Mouse (Mus musculus) limb, embryonic 15.5 days (tissue): ENCODE results near the gene Phkb. TPM values are rescaled to one million over a fixed set of nuclear protein-coding genes. Genes with fewer than 3 reads are reported as not detected.

Experiments used
- ATAC-seq: fragments of 200-750 bp; cut with Nextera tagmentation; 2 replicates; pipeline ENCODE4 v1.8.0; 2017; ENCODE audit warnings: low read depth, moderate TSS enrichment; ENCODE audit not compliant: insufficient number of reproducible peaks, low FRiP score, low TSS enrichment
- H3K27ac ChIP-seq: fragments of 300-500 bp; sonication (generic); 2 replicates; pipeline ENCODE4 v1.5.1; 2015; ENCODE audit warnings: moderate library complexity, mild to moderate bottlenecking, inconsistent platforms
- H3K27me3 ChIP-seq: fragments of 300-500 bp; sonication (generic); 2 replicates; pipeline ENCODE4 v1.6.1; 2015; ENCODE audit warnings: inconsistent platforms
- H3K36me3 ChIP-seq: fragments of 300-500 bp; sonication (generic); 2 replicates; pipeline ENCODE4 v1.6.1; 2015; ENCODE audit warnings: inconsistent platforms
- H3K4me1 ChIP-seq: fragments of 300-500 bp; sonication (generic); 2 replicates; pipeline ENCODE4 v1.6.1; 2015; ENCODE audit warnings: inconsistent platforms
- H3K4me2 ChIP-seq: fragments of 300-500 bp; sonication (generic); 2 replicates; pipeline ENCODE4 v1.6.1; 2015; ENCODE audit warnings: mild to moderate bottlenecking, inconsistent platforms
- H3K4me3 ChIP-seq: fragments of 300-500 bp; sonication (generic); 2 replicates; pipeline ENCODE4 v1.5.1; 2015; ENCODE audit warnings: mild to moderate bottlenecking, inconsistent platforms
- H3K9ac ChIP-seq: fragments of 300-500 bp; sonication (generic); 2 replicates; pipeline ENCODE4 v1.6.1; 2015; ENCODE audit warnings: inconsistent platforms
- H3K9me3 ChIP-seq: fragments of 300-500 bp; sonication (generic); 2 replicates; pipeline ENCODE4 v1.6.1; 2016; ENCODE audit warnings: inconsistent platforms
- WGBS: fragments of 180-500 bp; shearing (Covaris S2); methylation state at CpG from one replicate; pipeline ENCODE4 v1.1.7; 2015; 5-methylcytosine and 5-hydroxymethylcytosine counted together
- polyA plus RNA-seq: library from polyadenylated mRNA; unstranded; fragments of >200 nt; fragmentation: Nextera tagmentation; extraction: Ambion mirVana; gene quantifications from 2 replicates; pipeline ENCODE4 v1.2.1, GENCODE M21; 2015

Gene Phkb
- polyA plus RNA-seq, 1 experiment from 2014 or later: 50.1 TPM

GRCm38 (mm10) chr8:85862381-85862780 is 21.6 kb downstream of the Phkb start:
- Histone ChIP-seq H3K9ac (no peak overlapping the region), H3K9me3 (no peaks in the 10 kb centered on the region), H3K27ac (no peak overlapping the region), H3K4me3 (no peak overlapping the region), H3K36me3 (no peaks in the 10 kb centered on the region), H3K27me3 (no peaks in the 10 kb centered on the region), H3K4me2 (no peak overlapping the region), H3K4me1 (no peaks in the 10 kb centered on the region)
- no peak for ATAC-seq
- 78% methylated on average over 1 of the region's 1 CpGs for WGBS

- H3K9ac ChIP-seq: no peak overlapping the region
- H3K4me1 ChIP-seq: peaks cover 10% of the 10 kb centered on the region
- 42% methylated on average over 2 of the region's 2 CpGs for whole genome bisulfite sequencing
- no peak overlapping the region for H3K4me3 ChIP-seq
- peak overlapping the region; percentile 71 for H3K27ac ChIP-seq
- ATAC-seq: no peak
- no peaks in the 10 kb centered on the region for H3K36me3 ChIP-seq
- no peaks in the 10 kb centered on the region for H3K27me3 ChIP-seq
- H3K4me2 ChIP-seq: no peak overlapping the region
- H3K9me3 ChIP-seq: no peaks in the 10 kb centered on the region
Measured at GRCm38 (mm10) chr8:85871660-85872059, 30.9 kb downstream of the Phkb start.

- H3K9ac ChIP-seq: no peak overlapping the region
- H3K36me3 ChIP-seq: peaks cover 16% of the 10 kb centered on the region; the same call in 1 of the 2 replicates
- no peaks in the 10 kb centered on the region for H3K9me3 ChIP-seq
- H3K4me2 ChIP-seq: no peak overlapping the region
- no peak for ATAC-seq
- no peak overlapping the region for H3K4me3 ChIP-seq
- H3K27me3 ChIP-seq: no peaks in the 10 kb centered on the region
- no peaks in the 10 kb centered on the region for H3K4me1 ChIP-seq
- no peak overlapping the region for H3K27ac ChIP-seq
- WGBS: 88% methylated on average over 8 of the region's 8 CpGs
Measured at GRCm38 (mm10) chr8:85877976-85878375, 37.2 kb downstream of the Phkb start.

GRCm38 (mm10) chr8:85879624-85880023 is 38.9 kb downstream of the Phkb start:
- H3K4me2 ChIP-seq: no peak overlapping the region
- no peaks in the 10 kb centered on the region for H3K27me3 ChIP-seq
- H3K9me3 ChIP-seq: no peaks in the 10 kb centered on the region
- no peak overlapping the region for H3K9ac ChIP-seq
- ATAC-seq: no peak
- peaks cover 16% of the 10 kb centered on the region for H3K36me3 ChIP-seq
- 93% methylated on average over 7 of the region's 7 CpGs for WGBS
- H3K4me3 ChIP-seq: no peak overlapping the region
- no peak overlapping the region for H3K27ac ChIP-seq
- no peaks in the 10 kb centered on the region for H3K4me1 ChIP-seq

GRCm38 (mm10) chr8:85884811-85885210 is 44.1 kb downstream of the Phkb start:
- no peak for ATAC-seq
- no peak overlapping the region for H3K27ac ChIP-seq
- H3K4me1 ChIP-seq: no peaks in the 10 kb centered on the region
- H3K4me3 ChIP-seq: no peak overlapping the region
- H3K27me3 ChIP-seq: no peaks in the 10 kb centered on the region
- H3K9me3 ChIP-seq: no peaks in the 10 kb centered on the region
- no peak overlapping the region for H3K4me2 ChIP-seq
- 93% methylated on average over 3 of the region's 3 CpGs for WGBS
- H3K36me3 ChIP-seq: peaks cover 12% of the 10 kb centered on the region
- H3K9ac ChIP-seq: no peak overlapping the region

- Histone ChIP-seq H3K9me3 (no peaks in the 10 kb centered on the region), H3K4me1 (no peaks in the 10 kb centered on the region), H3K27ac (no peak overlapping the region), H3K4me2 (no peak overlapping the region), H3K27me3 (no peaks in the 10 kb centered on the region), H3K9ac (no peak overlapping the region), H3K36me3 (peaks cover 10% of the 10 kb centered on the region), H3K4me3 (no peak overlapping the region)
- WGBS: 94% methylated on average over 2 of the region's 2 CpGs
- no peak for ATAC-seq
Measured at GRCm38 (mm10) chr8:85897636-85898035, 56.9 kb downstream of the Phkb start.

- no peak overlapping the region for H3K9ac ChIP-seq
- H3K27ac ChIP-seq: no peak overlapping the region
- no peaks in the 10 kb centered on the region for H3K9me3 ChIP-seq
- no peaks in the 10 kb centered on the region for H3K4me1 ChIP-seq
- 0 out of 2 replicates have a peak, but pooled peaks cover 2% of the 10 kb centered on the region for H3K36me3 ChIP-seq
- no peak overlapping the region for H3K4me2 ChIP-seq
- H3K4me3 ChIP-seq: no peak overlapping the region
- ATAC-seq: no peak
- no peaks in the 10 kb centered on the region for H3K27me3 ChIP-seq
Measured at GRCm38 (mm10) chr8:85924991-85925390, 84.2 kb downstream of the Phkb start.

GRCm38 (mm10) chr8:85925574-85925973 is 84.8 kb downstream of the Phkb start:
- Histone ChIP-seq H3K36me3 (0 out of 2 replicates have a peak, but pooled peaks cover 2% of the 10 kb centered on the region), H3K27ac (no peak overlapping the region), H3K4me1 (no peaks in the 10 kb centered on the region), H3K27me3 (no peaks in the 10 kb centered on the region), H3K4me2 (no peak overlapping the region), H3K9ac (no peak overlapping the region), H3K9me3 (no peaks in the 10 kb centered on the region), H3K4me3 (no peak overlapping the region)
- no peak for ATAC-seq
- 93% methylated on average over 1 of the region's 1 CpGs for WGBS

GRCm38 (mm10) chr8:85926107-85926506 is 85.3 kb downstream of the Phkb start:
- no peak overlapping the region for H3K4me3 ChIP-seq
- H3K4me1 ChIP-seq: no peaks in the 10 kb centered on the region
- ATAC-seq: no peak
- 0 out of 2 replicates have a peak, but pooled peaks cover 2% of the 10 kb centered on the region for H3K36me3 ChIP-seq
- H3K27me3 ChIP-seq: no peaks in the 10 kb centered on the region
- no peak overlapping the region for H3K4me2 ChIP-seq
- H3K27ac ChIP-seq: no peak overlapping the region
- WGBS: 78% methylated on average over 3 of the region's 3 CpGs
- no peak overlapping the region for H3K9ac ChIP-seq
- no peaks in the 10 kb centered on the region for H3K9me3 ChIP-seq

GRCm38 (mm10) chr8:85936148-85936547 is 95.4 kb downstream of the Phkb start:
- H3K4me2 ChIP-seq: no peak overlapping the region
- no peak overlapping the region for H3K9ac ChIP-seq
- no peak overlapping the region for H3K27ac ChIP-seq
- H3K4me1 ChIP-seq: no peaks in the 10 kb centered on the region
- no peak for ATAC-seq
- H3K36me3 ChIP-seq: peaks cover 5% of the 10 kb centered on the region; the same call in 1 of the 2 replicates
- no peaks in the 10 kb centered on the region for H3K27me3 ChIP-seq
- no peaks in the 10 kb centered on the region for H3K9me3 ChIP-seq
- 81% methylated on average over 5 of the region's 5 CpGs for WGBS
- no peak overlapping the region for H3K4me3 ChIP-seq

GRCm38 (mm10) chr8:85937343-85937742 is 96.6 kb downstream of the Phkb start:
- ATAC-seq: no peak
- no peak overlapping the region for H3K4me3 ChIP-seq
- H3K36me3 ChIP-seq: peaks cover 5% of the 10 kb centered on the region; the same call in 1 of the 2 replicates
- H3K9ac ChIP-seq: no peak overlapping the region
- H3K27me3 ChIP-seq: no peaks in the 10 kb centered on the region
- H3K4me1 ChIP-seq: no peaks in the 10 kb centered on the region
- WGBS: 82% methylated on average over 7 of the region's 7 CpGs
- no peak overlapping the region for H3K27ac ChIP-seq
- H3K4me2 ChIP-seq: no peak overlapping the region
- no peaks in the 10 kb centered on the region for H3K9me3 ChIP-seq

GRCm38 (mm10) chr8:85944820-85945219 is 104.1 kb downstream of the Phkb start:
- H3K36me3 ChIP-seq: peaks cover 15% of the 10 kb centered on the region
- no peak for ATAC-seq
- H3K27ac ChIP-seq: no peak overlapping the region
- H3K9ac ChIP-seq: no peak overlapping the region
- H3K4me1 ChIP-seq: no peaks in the 10 kb centered on the region
- H3K9me3 ChIP-seq: no peaks in the 10 kb centered on the region
- H3K4me2 ChIP-seq: no peak overlapping the region
- no peak overlapping the region for H3K4me3 ChIP-seq
- WGBS: 95% methylated on average over 5 of the region's 5 CpGs
- H3K27me3 ChIP-seq: no peaks in the 10 kb centered on the region

- 85% methylated on average over 2 of the region's 2 CpGs for WGBS
- Histone ChIP-seq H3K4me3 (no peak overlapping the region), H3K36me3 (0 out of 2 replicates have a peak, but pooled peaks cover 9% of the 10 kb centered on the region), H3K4me2 (no peak overlapping the region), H3K27me3 (no peaks in the 10 kb centered on the region), H3K9me3 (no peaks in the 10 kb centered on the region), H3K9ac (no peak overlapping the region), H3K27ac (no peak overlapping the region), H3K4me1 (no peaks in the 10 kb centered on the region)
- ATAC-seq: no peak
Measured at GRCm38 (mm10) chr8:85958391-85958790, 117.6 kb downstream of the Phkb start.
